Comparison of ENCODE assay signal across 8 mouse cellular contexts in the genomic region with DNA sequence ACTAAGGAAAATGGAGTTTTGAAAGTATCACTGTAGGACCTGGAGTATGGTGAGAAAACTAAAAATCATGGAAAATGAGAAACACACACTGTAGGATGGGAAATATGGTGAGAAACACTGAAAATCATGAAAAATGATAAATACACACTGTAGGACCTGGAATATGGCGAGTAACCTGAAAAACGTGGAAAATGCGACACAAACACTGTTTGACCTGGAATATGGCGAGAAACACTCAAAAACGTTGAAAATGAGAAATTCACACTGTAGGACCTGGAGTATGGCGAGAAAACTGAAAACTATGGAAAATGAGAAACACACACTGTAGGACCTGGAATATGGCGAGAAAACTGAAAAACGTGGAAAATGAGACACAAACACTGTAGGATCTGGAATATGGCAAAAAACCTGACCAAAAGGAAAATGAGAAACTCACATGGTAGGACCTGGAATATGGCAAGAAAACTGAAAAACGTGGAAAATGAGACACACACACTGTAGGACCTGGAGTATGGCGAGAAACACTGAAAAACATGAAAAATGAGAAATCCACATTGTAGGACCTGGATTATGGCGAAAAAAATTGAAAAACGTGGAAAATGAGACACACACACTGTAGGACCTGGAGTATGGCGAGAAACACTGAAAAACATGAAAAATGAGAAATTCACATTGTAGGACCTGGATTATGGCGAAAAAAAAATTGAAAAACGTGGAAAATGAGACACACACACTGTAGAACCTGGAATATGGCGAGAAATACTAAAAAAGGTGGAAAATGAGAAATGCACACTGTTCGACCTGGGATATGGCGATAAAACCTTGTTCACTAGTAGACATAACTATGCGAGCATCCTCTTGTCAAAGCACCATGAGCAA.
A peak's percentile ranks its signal among the peaks of the same experiment; 100 is the strongest.
DNase-seq lines count a peak whose midpoint lies in the region; ATAC-seq and TF ChIP-seq lines count a peak whose summit lies in the region.

No protein-coding gene starts in this region.

- ATAC-seq in lung, embryonic 14.5 days (ENCODE audit: insufficient read depth): peak; percentile 93
- peak; percentile 87 for ATAC-seq in liver, postnatal 0 days

- peaks cover 10% of the 10 kb centered on the region for H3K9me3 ChIP-seq in lung, embryonic 14.5 days (ENCODE audit: low read depth, low read length)
- H3K9me3 ChIP-seq in hindbrain, embryonic 10.5 days: peaks cover 3% of the 10 kb centered on the region; the same call in 1 of the 2 replicates
- H3K9me3 ChIP-seq in liver, postnatal 0 days (ENCODE audit: low read length): peaks cover 9% of the 10 kb centered on the region

- no peak for TF ChIP-seq CTCF in lung, embryonic 14.5 days (IDR thresholded peaks at IDR 0.05; ENCODE audit: low read depth)
- TF ChIP-seq CTCF in liver, postnatal 0 days (IDR thresholded peaks at IDR 0.05; ENCODE audit: low read depth): no peak

- no peaks in the 10 kb centered on the region for H3K27me3 ChIP-seq in lung, embryonic 14.5 days (ENCODE audit: insufficient read depth, low read length)
- no peaks in the 10 kb centered on the region for H3K27me3 ChIP-seq in hindbrain, embryonic 10.5 days (ENCODE audit: insufficient read depth, poor library complexity, severe bottlenecking)
- no peaks in the 10 kb centered on the region for H3K27me3 ChIP-seq in liver, postnatal 0 days (ENCODE audit: insufficient read depth, low read length)

- 68% methylated on average over 19 of the region's 19 CpGs for WGBS in lung, embryonic 14.5 days
- WGBS in hindbrain, embryonic 10.5 days: 60% methylated on average over 19 of the region's 19 CpGs
- WGBS in liver, postnatal 0 days (ENCODE audit: insufficient replicate concordance): 67% methylated on average over 19 of the region's 19 CpGs

- no peak overlapping the region for H3K9ac ChIP-seq in lung, embryonic 14.5 days
- no peak overlapping the region for H3K9ac ChIP-seq in liver, postnatal 0 days (replicated peaks)

- peak; percentile 49 for DNase-seq in lung, embryonic 14.5 days
- no peak for DNase-seq in lung, postnatal 10 days
- DNase-seq in brain, embryonic 18.5 days (ENCODE audit: low read depth, low spot score): peak; percentile 16
- peak; percentile 8 for DNase-seq in hindbrain, embryonic 10.5 days (ENCODE audit: low spot score)
- DNase-seq in liver, postnatal 0 days: peak; percentile 15
- DNase-seq in urinary bladder, postnatal 25 days (ENCODE audit: low spot score): no peak
- DNase-seq in gastrocnemius, postnatal 14 days: no peak
- no peak for DNase-seq in gastrocnemius, adult 8-10 months (ENCODE audit: low spot score in 2 of 2)

- intact Hi-C loops in gastrocnemius, postnatal 14 days (cut with DNase I; ENCODE audit: low total_unique reads): no loop called here

- H3K27ac ChIP-seq in lung, embryonic 14.5 days (ENCODE audit: low read depth): no peak overlapping the region
- no peak overlapping the region for H3K27ac ChIP-seq in hindbrain, embryonic 10.5 days
- no peak overlapping the region for H3K27ac ChIP-seq in liver, postnatal 0 days (ENCODE audit: low read depth)

- no peak for TF ChIP-seq EP300 in liver, postnatal 0 days (IDR thresholded peaks at IDR 0.05; ENCODE audit: low read depth)

- no peak overlapping the region for H3K4me3 ChIP-seq in lung, embryonic 14.5 days (ENCODE audit: low read depth, low read length)
- H3K4me3 ChIP-seq in hindbrain, embryonic 10.5 days: no peak overlapping the region
- no peak overlapping the region for H3K4me3 ChIP-seq in liver, postnatal 0 days (ENCODE audit: low read depth, low read length)

- H3K4me2 ChIP-seq in lung, embryonic 14.5 days: no peak overlapping the region
- H3K4me2 ChIP-seq in liver, postnatal 0 days (ENCODE audit: low read depth, low read length): no peak overlapping the region

- H3K4me1 ChIP-seq in lung, embryonic 14.5 days (ENCODE audit: insufficient read depth): no peaks in the 10 kb centered on the region
- H3K4me1 ChIP-seq in hindbrain, embryonic 10.5 days (replicated peaks): no peaks in the 10 kb centered on the region
- no peaks in the 10 kb centered on the region for H3K4me1 ChIP-seq in liver, postnatal 0 days (ENCODE audit: insufficient read depth)

- no peaks in the 10 kb centered on the region for H3K36me3 ChIP-seq in lung, embryonic 14.5 days (ENCODE audit: insufficient read depth)
- H3K36me3 ChIP-seq in hindbrain, embryonic 10.5 days: no peaks in the 10 kb centered on the region
- no peaks in the 10 kb centered on the region for H3K36me3 ChIP-seq in liver, postnatal 0 days (replicated peaks; ENCODE audit: insufficient read depth, low read length)

Comparison
In these comparisons a context has a peak if more than half of its experiments do, and no peak if none do; other contexts are left out.
1. DNase-seq: peak in lung, embryonic 14.5 days (single experiment), brain, embryonic 18.5 days (single experiment), hindbrain, embryonic 10.5 days (single experiment) and liver, postnatal 0 days (single experiment); none in lung, postnatal 10 days (single experiment), urinary bladder, postnatal 25 days (single experiment), gastrocnemius, postnatal 14 days (single experiment) and gastrocnemius, adult 8-10 months (0 of 2).